Mouse (Mus musculus) liver, postnatal 0 days (tissue): Measurements from ENCODE around the gene Snx25.

Experiments used
- CTCF ChIP-seq: sonication (generic); IDR thresholded peaks from 2 replicates; pipeline ENCODE4 v1.5.1; 2016; ENCODE audit warnings: antibody characterized with exemption, low read depth
- EP300 ChIP-seq: IDR thresholded peaks from 2 replicates; pipeline ENCODE4 v1.6.1; 2016; ENCODE audit warnings: antibody characterized with exemption, low read depth, mild to moderate bottlenecking

GRCm38 (mm10) chr8:46140376-46141120 is 11.4 kb downstream of the Snx25 start:
- no peak for TF ChIP-seq CTCF
- no peak for TF ChIP-seq EP300
